Mouse (Mus musculus) CH12.LX (cell line): Measurements from ENCODE around the gene Gm11042.
A peak's percentile ranks its signal among the peaks of the same experiment; 100 is the strongest.

Experiments used
- CTCF ChIP-seq, 2 experiments: IDR thresholded peaks in 1 of 2; conservative IDR thresholded peaks in 1 of 2; 2 replicates each; pipeline ENCODE4 v1.5.1; 2011 to 2012; ENCODE audit warnings: low read depth in 2 of 2, low read length in 2 of 2, improper control_type of control experiment in 1 of 2, inconsistent platforms in 1 of 2, mild to moderate bottlenecking in 1 of 2, moderate library complexity in 1 of 2
- ELF1 ChIP-seq: IDR thresholded peaks from 2 replicates; pipeline ENCODE4 v1.6.1; 2014; ENCODE audit warnings: low read depth, mild to moderate bottlenecking, inconsistent platforms, low read length, improper control_type of control experiment
- EP300 ChIP-seq: IDR thresholded peaks from 2 replicates; pipeline ENCODE4 v1.6.1; 2011; ENCODE audit warnings: low read length, improper control_type of control experiment
- ETS1 ChIP-seq: conservative IDR thresholded peaks from 2 replicates; pipeline ENCODE4 v1.6.1; 2012; ENCODE audit warnings: low read depth, mild to moderate bottlenecking, inconsistent platforms, low read length, improper control_type of control experiment, moderate library complexity
- GABPA ChIP-seq: IDR thresholded peaks from 2 replicates; pipeline ENCODE4 v1.6.1; 2012; ENCODE audit warnings: low read depth, low read length, improper control_type of control experiment, inconsistent platforms; ENCODE audit not compliant: insufficient replicate concordance
- HCFC1 ChIP-seq: IDR thresholded peaks from 2 replicates; pipeline ENCODE4 v1.6.1; 2012; ENCODE audit warnings: low read depth, mild to moderate bottlenecking, inconsistent platforms, low read length, improper control_type of control experiment
- PAX5 ChIP-seq: IDR thresholded peaks from 2 replicates; pipeline ENCODE4 v1.6.1; 2012; ENCODE audit warnings: low read length, inconsistent platforms, mixed read lengths
- TBP ChIP-seq: conservative IDR thresholded peaks from 2 replicates; pipeline ENCODE4 v1.6.1; 2011; ENCODE audit warnings: low read depth, low read length, improper control_type of control experiment
- TCF12 ChIP-seq: IDR thresholded peaks from 2 replicates; pipeline ENCODE4 v1.6.1; 2014; ENCODE audit warnings: low read depth, mild to moderate bottlenecking, inconsistent platforms, low read length, improper control_type of control experiment
- ZC3H11A ChIP-seq: IDR thresholded peaks from 2 replicates; pipeline ENCODE4 v1.6.1; 2012; ENCODE audit warnings: low read depth, mild to moderate bottlenecking, inconsistent platforms, low read length, improper control_type of control experiment
- ZMIZ1 ChIP-seq: IDR thresholded peaks from 2 replicates; pipeline ENCODE4 v1.6.1; 2012; ENCODE audit warnings: low read depth, mild to moderate bottlenecking, inconsistent platforms, low read length, improper control_type of control experiment
- ZNF384 ChIP-seq: IDR thresholded peaks from 2 replicates; pipeline ENCODE4 v1.6.1; 2012; ENCODE audit warnings: low read depth, low read length, improper control_type of control experiment, inconsistent platforms

- TF ChIP-seq ZMIZ1, result no peak
- no peak for TF ChIP-seq GABPA
- TF ChIP-seq EP300, result no peak
- no peak for TF ChIP-seq ELF1
- no peak for TF ChIP-seq CTCF (conservative IDR thresholded peaks at IDR 0.05 in 1 of 2, IDR thresholded peaks at IDR 0.05 in 1 of 2; ENCODE audit: low read depth in 2 of 2, low read length in 2 of 2)
- TF ChIP-seq HCFC1, result no peak
- TF ChIP-seq TCF12, result no peak
- no peak for TF ChIP-seq ZC3H11A
- peak; percentile 45; the same call in 1 of the 2 replicates for TF ChIP-seq ZNF384
- TF ChIP-seq PAX5, result no peak
- no peak for TF ChIP-seq TBP
- no peak for TF ChIP-seq ETS1
Observed at GRCm38 (mm10) chr12:74296374-74296773, 19.8 kb downstream of the Gm11042 start.
